Mouse (Mus musculus): ENCODE measurements around the gene Gpr34. TPM values are rescaled to one million over a fixed set of nuclear protein-coding genes. Genes with fewer than 3 reads are reported as not detected.

Gpr34 gene
- polyA plus RNA-seq, 1 experiment from 2014 or later: 2.6 TPM

GRCm38 (mm10) chrX:13638894-13639293, 7.0 kb downstream of the Gpr34 start:
- H3K27me3 ChIP-seq (replicated peaks): no peaks in the 10 kb centered on the region
- H3K4me3 ChIP-seq: no peak overlapping the region
- H3K27ac ChIP-seq: no peak overlapping the region
- no peaks in the 10 kb centered on the region for H3K9me3 ChIP-seq
- H3K4me1 ChIP-seq: no peaks in the 10 kb centered on the region
- H3K9ac ChIP-seq: no peak overlapping the region
- no peak overlapping the region for H3K4me2 ChIP-seq
- no peak for ATAC-seq (replicated peaks)
- no peaks in the 10 kb centered on the region for H3K36me3 ChIP-seq (replicated peaks)
- WGBS: 69% methylated on average over 2 of the region's 2 CpGs

GRCm38 (mm10) chrX:13651889-13652288, 20.0 kb downstream of the Gpr34 start:
- WGBS: 85% methylated on average over 2 of the region's 2 CpGs
- H3K4me1 ChIP-seq: no peaks in the 10 kb centered on the region
- H3K4me3 ChIP-seq: no peak overlapping the region
- H3K4me2 ChIP-seq: no peak overlapping the region
- no peaks in the 10 kb centered on the region for H3K27me3 ChIP-seq (replicated peaks)
- ATAC-seq (replicated peaks): no peak
- H3K9me3 ChIP-seq: no peaks in the 10 kb centered on the region
- H3K27ac ChIP-seq: no peak overlapping the region
- no peak overlapping the region for H3K9ac ChIP-seq
- no peaks in the 10 kb centered on the region for H3K36me3 ChIP-seq (replicated peaks)

GRCm38 (mm10) chrX:13652291-13652690, 20.4 kb downstream of the Gpr34 start:
- no peak overlapping the region for H3K9ac ChIP-seq
- no peak for ATAC-seq (replicated peaks)
- no peak overlapping the region for H3K4me3 ChIP-seq
- no peaks in the 10 kb centered on the region for H3K9me3 ChIP-seq
- no peak overlapping the region for H3K27ac ChIP-seq
- 100% methylated on average over 1 of the region's 1 CpGs for WGBS
- H3K4me2 ChIP-seq: no peak overlapping the region
- H3K36me3 ChIP-seq (replicated peaks): no peaks in the 10 kb centered on the region
- no peaks in the 10 kb centered on the region for H3K27me3 ChIP-seq (replicated peaks)
- H3K4me1 ChIP-seq: no peaks in the 10 kb centered on the region

GRCm38 (mm10) chrX:13655005-13655421, 23.1 kb downstream of the Gpr34 start:
- WGBS: 81% methylated on average over 3 of the region's 3 CpGs
- H3K4me3 ChIP-seq: no peak overlapping the region
- no peaks in the 10 kb centered on the region for H3K36me3 ChIP-seq (replicated peaks)
- H3K4me1 ChIP-seq: no peaks in the 10 kb centered on the region
- ATAC-seq (replicated peaks): no peak
- no peak overlapping the region for H3K27ac ChIP-seq
- H3K9ac ChIP-seq: no peak overlapping the region
- H3K9me3 ChIP-seq: no peaks in the 10 kb centered on the region
- no peak overlapping the region for H3K4me2 ChIP-seq
- H3K27me3 ChIP-seq (replicated peaks): no peaks in the 10 kb centered on the region

- Histone ChIP-seq H3K27me3 (replicated peaks) (no peaks in the 10 kb centered on the region), H3K9me3 (no peaks in the 10 kb centered on the region), H3K36me3 (replicated peaks) (no peaks in the 10 kb centered on the region), H3K27ac (no peak overlapping the region), H3K4me1 (no peaks in the 10 kb centered on the region), H3K4me3 (no peak overlapping the region), H3K9ac (no peak overlapping the region), H3K4me2 (no peak overlapping the region)
- ATAC-seq (replicated peaks): no peak
- 80% methylated on average over 6 of the region's 6 CpGs for WGBS
Observed at GRCm38 (mm10) chrX:13655906-13656305, 24.0 kb downstream of the Gpr34 start.

- Histone ChIP-seq H3K27me3 (replicated peaks) (no peaks in the 10 kb centered on the region), H3K4me1 (no peaks in the 10 kb centered on the region), H3K4me2 (no peak overlapping the region), H3K27ac (no peak overlapping the region), H3K4me3 (no peak overlapping the region), H3K9me3 (no peaks in the 10 kb centered on the region), H3K9ac (no peak overlapping the region), H3K36me3 (replicated peaks) (no peaks in the 10 kb centered on the region)
- no peak for ATAC-seq (replicated peaks)
- WGBS: 3% methylated on average over 1 of the region's 1 CpGs
Observed at GRCm38 (mm10) chrX:13656721-13657120, 24.8 kb downstream of the Gpr34 start.

- Histone ChIP-seq H3K9ac (no peak overlapping the region), H3K4me3 (no peak overlapping the region), H3K27ac (no peak overlapping the region), H3K9me3 (no peaks in the 10 kb centered on the region), H3K27me3 (replicated peaks) (no peaks in the 10 kb centered on the region), H3K36me3 (replicated peaks) (no peaks in the 10 kb centered on the region), H3K4me1 (no peaks in the 10 kb centered on the region), H3K4me2 (no peak overlapping the region)
- 79% methylated on average over 3 of the region's 3 CpGs for WGBS
- no peak for ATAC-seq (replicated peaks)
Observed at GRCm38 (mm10) chrX:13658616-13659140, 26.8 kb downstream of the Gpr34 start.

- H3K4me1 ChIP-seq: no peaks in the 10 kb centered on the region
- no peak overlapping the region for H3K4me2 ChIP-seq
- H3K4me3 ChIP-seq: no peak overlapping the region
- no peaks in the 10 kb centered on the region for H3K36me3 ChIP-seq (replicated peaks)
- no peaks in the 10 kb centered on the region for H3K27me3 ChIP-seq (replicated peaks)
- no peak overlapping the region for H3K9ac ChIP-seq
- 74% methylated on average over 4 of the region's 4 CpGs for WGBS
- H3K9me3 ChIP-seq: no peaks in the 10 kb centered on the region
- no peak for ATAC-seq (replicated peaks)
- H3K27ac ChIP-seq: no peak overlapping the region
Observed at GRCm38 (mm10) chrX:13659201-13659890, 27.5 kb downstream of the Gpr34 start.

- ATAC-seq (replicated peaks): no peak
- no peak within 1 kb of the TSS for H3K4me2 ChIP-seq
- no peak within 1 kb of the TSS for H3K4me3 ChIP-seq
- H3K4me1 ChIP-seq: no peaks in the 10 kb centered on the region
- WGBS: 95% methylated on average over 5 of the region's 5 CpGs
- no peak within 1 kb of the TSS for H3K27ac ChIP-seq
- no peaks in the 10 kb centered on the region for H3K27me3 ChIP-seq (replicated peaks)
- no peak within 1 kb of the TSS for H3K9ac ChIP-seq
- no peaks in the 10 kb centered on the region for H3K36me3 ChIP-seq (replicated peaks)
- no peaks in the 10 kb centered on the region for H3K9me3 ChIP-seq
Observed at GRCm38 (mm10) chrX:13661063-13661462, 29.2 kb downstream of the Gpr34 start, which contains the start of gene Gpr82. Gpr82 (plus strand) TSS chrX:13661363.

GRCm38 (mm10) chrX:13668867-13669266, 37.0 kb downstream of the Gpr34 start:
- no peak overlapping the region for H3K27ac ChIP-seq
- no peak overlapping the region for H3K9ac ChIP-seq
- no peak overlapping the region for H3K4me2 ChIP-seq
- no peak overlapping the region for H3K4me3 ChIP-seq
- H3K27me3 ChIP-seq (replicated peaks): no peaks in the 10 kb centered on the region
- H3K9me3 ChIP-seq: no peaks in the 10 kb centered on the region
- 78% methylated on average over 5 of the region's 5 CpGs for WGBS
- no peak for ATAC-seq (replicated peaks)
- H3K36me3 ChIP-seq (replicated peaks): no peaks in the 10 kb centered on the region
- no peaks in the 10 kb centered on the region for H3K4me1 ChIP-seq

GRCm38 (mm10) chrX:13670342-13670741, 38.5 kb downstream of the Gpr34 start:
- 70% methylated on average over 3 of the region's 3 CpGs for WGBS
- H3K4me1 ChIP-seq: no peaks in the 10 kb centered on the region
- H3K27me3 ChIP-seq (replicated peaks): no peaks in the 10 kb centered on the region

GRCm38 (mm10) chrX:13673001-13673400, 41.1 kb downstream of the Gpr34 start:
- no peaks in the 10 kb centered on the region for H3K27me3 ChIP-seq (replicated peaks)
- no peak overlapping the region for H3K4me2 ChIP-seq
- no peak overlapping the region for H3K9ac ChIP-seq
- H3K4me3 ChIP-seq: no peak overlapping the region
- H3K27ac ChIP-seq: no peak overlapping the region
- no peaks in the 10 kb centered on the region for H3K36me3 ChIP-seq (replicated peaks)
- no peak for ATAC-seq (replicated peaks)
- no peaks in the 10 kb centered on the region for H3K9me3 ChIP-seq
- H3K4me1 ChIP-seq: no peaks in the 10 kb centered on the region
- 86% methylated on average over 3 of the region's 3 CpGs for WGBS

More at GRCm38 (mm10) chrX:13670342-13670741, 38.5 kb downstream of the Gpr34 start:
- Histone ChIP-seq H3K36me3 (replicated peaks) (no peaks in the 10 kb centered on the region), H3K4me3 (no peak overlapping the region), H3K27ac (no peak overlapping the region), H3K9me3 (no peaks in the 10 kb centered on the region), H3K9ac (no peak overlapping the region), H3K4me2 (no peak overlapping the region)
- ATAC-seq (replicated peaks): no peak

GRCm38 (mm10) chrX:13681748-13682147, 49.9 kb downstream of the Gpr34 start:
- H3K4me1 ChIP-seq: no peaks in the 10 kb centered on the region
- no peak overlapping the region for H3K27ac ChIP-seq

More at GRCm38 (mm10) chrX:13681748-13682147, 49.9 kb downstream of the Gpr34 start:
- Histone ChIP-seq H3K4me3 (no peak overlapping the region), H3K9ac (no peak overlapping the region), H3K36me3 (replicated peaks) (no peaks in the 10 kb centered on the region), H3K27me3 (replicated peaks) (no peaks in the 10 kb centered on the region), H3K9me3 (no peaks in the 10 kb centered on the region), H3K4me2 (no peak overlapping the region)
- 79% methylated on average over 3 of the region's 3 CpGs for WGBS
- no peak for ATAC-seq (replicated peaks)
